Mouse (Mus musculus) C2C12 (cell line): Measurements from ENCODE around the gene Fgd3. TPM values are rescaled to one million over a fixed set of nuclear protein-coding genes. Genes with fewer than 3 reads are reported as not detected.

Source experiments
- H3K27me3 ChIP-seq: one replicate; pipeline ENCODE4 v1.6.1; 2011; ENCODE audit not compliant: control insufficient read depth, insufficient read depth, insufficient read length
- H3K36me3 ChIP-seq: one replicate; pipeline ENCODE4 v1.6.1; 2011; ENCODE audit not compliant: control insufficient read depth, insufficient read depth
- H3K4me3 ChIP-seq: one replicate; pipeline ENCODE4 v1.5.1; 2011; ENCODE audit warnings: mild to moderate bottlenecking, control low read depth; ENCODE audit not compliant: poor library complexity, insufficient read depth, severe bottlenecking
- H3K79me2 ChIP-seq: one replicate; pipeline ENCODE4 v1.6.1; 2011; ENCODE audit not compliant: control insufficient read depth, insufficient read depth
- H3K79me3 ChIP-seq: one replicate; pipeline ENCODE4 v1.6.1; 2011; ENCODE audit warnings: low read depth, control low read depth
- H3ac ChIP-seq: one replicate; pipeline ENCODE3; 2011; ENCODE audit warnings: low read depth; ENCODE audit not compliant: control insufficient read depth, insufficient read length
- CEBPB ChIP-seq: IDR thresholded peaks from one replicate; pipeline ENCODE4 v1.6.1; 2011; ENCODE audit warnings: low read depth, mild to moderate bottlenecking, control low read depth, moderate library complexity
- CTCF ChIP-seq: IDR thresholded peaks from one replicate; pipeline ENCODE4 v1.5.1; 2011; ENCODE audit not compliant: control insufficient read depth, insufficient read depth, insufficient read length
- FOSL1 ChIP-seq: IDR thresholded peaks from one replicate; pipeline ENCODE4 v1.8.0; 2011; ENCODE audit warnings: mild to moderate bottlenecking, low read length; ENCODE audit not compliant: poor library complexity, insufficient read depth, severe bottlenecking
- MAX ChIP-seq: IDR thresholded peaks from one replicate; pipeline ENCODE4 v1.6.1; 2011; ENCODE audit warnings: mild to moderate bottlenecking, control low read depth
- MYOD1 ChIP-seq: IDR thresholded peaks from one replicate; pipeline ENCODE4 v1.6.1; 2011; ENCODE audit warnings: low read depth; ENCODE audit not compliant: control insufficient read depth, insufficient read length
- MYOG ChIP-seq: IDR thresholded peaks from one replicate; pipeline ENCODE4 v1.6.1; 2011; ENCODE audit not compliant: control insufficient read depth, insufficient read length; ENCODE audit errors: extremely low read depth
- USF1 ChIP-seq: IDR thresholded peaks from one replicate; pipeline ENCODE4 v1.6.1; 2011; ENCODE audit warnings: low read depth, mild to moderate bottlenecking, control low read depth, moderate library complexity
- polyA plus RNA-seq: library from polyadenylated mRNA; unstranded; fragments of >200 nt; fragmentation: generic; extraction: Trizol; gene quantifications from one replicate; pipeline ENCODE4 v1.2.1, GENCODE M21; 2012; ENCODE audit warnings: missing spikeins

The Fgd3 gene
- polyA plus RNA-seq, 1 experiment, result 44.8 TPM

- Histone ChIP-seq H3K79me3 (no peaks in the 10 kb centered on the region), H3K4me3 (no peak overlapping the region), H3K36me3 (no peaks in the 10 kb centered on the region), H3K79me2 (no peaks in the 10 kb centered on the region), H3K27me3 (no peaks in the 10 kb centered on the region), H3ac (no peak overlapping the region)
- TF ChIP-seq MYOG, result no peak
- no peak for TF ChIP-seq USF1
- no peak for TF ChIP-seq FOSL1
- TF ChIP-seq CTCF, result no peak
- TF ChIP-seq MAX, result no peak
- TF ChIP-seq MYOD1, result no peak
- no peak for TF ChIP-seq CEBPB
Measured at GRCm38 (mm10) chr13:49252113-49252512, 68.0 kb downstream of the Fgd3 start.

- H3K79me2 ChIP-seq, result no peaks in the 10 kb centered on the region
- no peaks in the 10 kb centered on the region for H3K27me3 ChIP-seq
- TF ChIP-seq CEBPB (no peak), MYOD1 (no peak), CTCF (no peak), MYOG (no peak), USF1 (no peak), MAX (no peak), FOSL1 (no peak)
- H3ac ChIP-seq, result no peak overlapping the region
- H3K79me3 ChIP-seq, result no peaks in the 10 kb centered on the region
- no peaks in the 10 kb centered on the region for H3K36me3 ChIP-seq
- no peak overlapping the region for H3K4me3 ChIP-seq
Measured at GRCm38 (mm10) chr13:49250716-49251517, 69.2 kb downstream of the Fgd3 start.

DNA sequence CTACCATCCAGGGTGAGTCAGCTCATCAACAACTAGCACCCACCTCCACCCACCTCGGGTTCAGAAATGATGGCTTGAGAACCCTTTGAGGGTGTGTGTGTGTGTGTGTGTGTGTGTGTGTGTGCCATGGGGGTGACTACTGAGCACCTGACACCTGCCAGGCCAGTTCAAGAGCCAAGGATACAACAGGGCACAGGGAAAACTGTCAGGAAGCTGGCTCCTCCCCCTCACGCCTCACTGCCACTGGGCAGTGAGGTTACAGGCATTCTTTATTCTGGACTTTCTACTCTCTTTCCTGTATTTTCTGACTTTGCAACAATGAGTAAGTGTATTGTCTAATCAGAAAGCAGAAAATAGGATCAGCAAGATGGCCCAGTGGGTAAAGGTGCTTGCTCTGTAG is 70.5 kb downstream of the Fgd3 start:
- Histone ChIP-seq H3K79me2 (no peaks in the 10 kb centered on the region), H3K79me3 (no peaks in the 10 kb centered on the region), H3ac (no peak overlapping the region), H3K27me3 (no peaks in the 10 kb centered on the region), H3K4me3 (no peak overlapping the region), H3K36me3 (no peaks in the 10 kb centered on the region)
- TF ChIP-seq MAX (no peak), MYOG (no peak), USF1 (no peak), CEBPB (no peak), FOSL1 (no peak)

- TF ChIP-seq CEBPB, result no peak
- no peak for TF ChIP-seq CTCF
- TF ChIP-seq MAX, result no peak
- TF ChIP-seq MYOD1, result no peak
- TF ChIP-seq USF1, result no peak
- TF ChIP-seq MYOG, result no peak
- H3K79me2 ChIP-seq, result no peaks in the 10 kb centered on the region
- H3ac ChIP-seq, result no peak overlapping the region
- no peaks in the 10 kb centered on the region for H3K27me3 ChIP-seq
- H3K79me3 ChIP-seq, result no peaks in the 10 kb centered on the region
- no peak overlapping the region for H3K4me3 ChIP-seq
- no peaks in the 10 kb centered on the region for H3K36me3 ChIP-seq
Measured at GRCm38 (mm10) chr13:49248923-49249322, 71.2 kb downstream of the Fgd3 start.

GRCm38 (mm10) chr13:49248467-49248862 is 71.6 kb downstream of the Fgd3 start, which contains the start of gene Susd3:
Gene Susd3 (minus strand): TSS chr13:49248706.
- no peaks in the 10 kb centered on the region for H3K36me3 ChIP-seq
- no peaks in the 10 kb centered on the region for H3K79me3 ChIP-seq
- no peak within 1 kb of the TSS for H3K4me3 ChIP-seq
- TF ChIP-seq MYOD1, result no peak
- no peak for TF ChIP-seq MAX
- no peak for TF ChIP-seq FOSL1
- no peak for TF ChIP-seq CEBPB
- no peak for TF ChIP-seq USF1
- no peak for TF ChIP-seq MYOG
- TF ChIP-seq CTCF, result no peak
- H3K79me2 ChIP-seq, result no peaks in the 10 kb centered on the region
- H3K27me3 ChIP-seq, result no peaks in the 10 kb centered on the region
- H3ac ChIP-seq, result no peak within 1 kb of the TSS
